Mouse (Mus musculus): ENCODE measurements around the gene Bbs10. TPM values are rescaled to one million over a fixed set of nuclear protein-coding genes. Genes with fewer than 3 reads are reported as not detected.

Gene Bbs10
- total RNA-seq (2023): 2.7 TPM

DNA sequence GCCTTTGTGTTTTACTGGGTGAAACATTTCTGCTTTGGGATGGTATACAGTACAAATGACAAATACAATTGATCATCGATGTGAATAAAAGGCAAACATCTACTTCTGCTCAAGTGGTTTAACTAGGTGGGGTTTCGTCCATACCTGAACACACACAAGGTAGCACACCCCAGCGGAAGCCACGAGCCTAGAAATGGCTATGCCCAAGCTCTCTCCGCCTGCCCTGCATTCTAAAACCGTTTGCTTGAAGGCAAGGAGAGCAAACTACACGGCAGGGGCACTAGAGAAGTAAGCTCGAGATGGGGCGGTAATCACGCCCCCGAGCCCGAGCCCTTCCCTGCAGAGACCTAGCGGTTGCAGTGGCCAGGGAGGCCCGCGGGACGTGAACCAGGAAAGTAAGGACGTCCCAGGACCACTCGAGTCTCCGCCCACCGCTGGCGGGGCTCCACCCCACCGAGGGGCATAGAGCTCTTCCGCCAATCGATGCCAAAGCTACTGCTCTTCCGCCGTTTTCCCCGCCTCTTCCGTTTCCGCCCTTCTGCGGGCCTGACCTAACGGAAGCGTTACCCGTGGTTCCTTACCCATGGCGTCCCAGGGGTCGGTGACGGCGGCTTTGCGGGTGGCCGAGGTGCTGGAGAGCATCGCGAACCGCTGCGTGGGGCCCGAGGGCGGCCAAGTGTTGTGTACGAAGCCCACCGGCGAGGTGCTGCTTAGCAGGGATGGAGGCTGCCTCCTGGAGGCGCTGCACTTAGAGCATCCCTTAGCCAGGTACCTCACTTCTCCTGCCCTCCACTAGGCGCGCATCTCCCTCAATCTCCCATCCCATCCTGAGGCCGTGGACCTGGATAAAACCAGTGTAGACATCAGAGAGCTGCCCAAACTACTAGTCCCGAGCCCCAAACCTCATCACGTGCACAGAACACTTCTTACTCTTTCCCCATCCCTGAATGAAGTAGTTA is at the start of gene Bbs10:
Gene Bbs10, plus strand, starts transcription at position 540 of the 959 bp plus-strand sequence.

Other genes with a start within 250 kb of the Bbs10 start
- 69.6 TPM for gene Osbpl8, start 133.9 kb upstream of the Bbs10 start, total RNA-seq (2023)
- 166 TPM for gene Nap1l1, start 174.5 kb downstream of the Bbs10 start, total RNA-seq (2023)
- gene Phlda1, start 207.6 kb downstream of the Bbs10 start, total RNA-seq (2023): 14.6 TPM